Mouse (Mus musculus): ENCODE data around the gene Dnah7a.

GRCm38 (mm10) chr1:53720601-53721351 is 14.2 kb upstream of the Dnah7a start:
- TF ChIP-seq CTCF (conservative IDR thresholded peaks at IDR 0.05; ENCODE audit: insufficient read depth, insufficient read length, low read depth, low read length) (no peak), POLR2A (IDR thresholded peaks at IDR 0.05; ENCODE audit: low read depth, low read length) (no peak)
